Mouse (Mus musculus) common myeloid progenitor, adult 5-6 weeks (primary cell): ENCODE results near the gene Hhip. TPM values are rescaled to one million over a fixed set of nuclear protein-coding genes. Genes with fewer than 3 reads are reported as not detected.

Experiments
- ATAC-seq: replicated peaks from 2 replicates; pipeline ENCODE4 v1.8.0; 2016; ENCODE audit warnings: low read depth, mild to moderate bottlenecking, moderate TSS enrichment, inconsistent platforms; ENCODE audit not compliant: poor library complexity, severe bottlenecking
- total RNA-seq: library from RNA; stranded (forward); fragments of 200-1000, 187-1606 nt; gene quantifications from 2 replicates; pipeline ENCODE4 v1.2.3, GENCODE M21; 2017

Hhip gene
- total RNA-seq: not detected in 2 replicates

DNA sequence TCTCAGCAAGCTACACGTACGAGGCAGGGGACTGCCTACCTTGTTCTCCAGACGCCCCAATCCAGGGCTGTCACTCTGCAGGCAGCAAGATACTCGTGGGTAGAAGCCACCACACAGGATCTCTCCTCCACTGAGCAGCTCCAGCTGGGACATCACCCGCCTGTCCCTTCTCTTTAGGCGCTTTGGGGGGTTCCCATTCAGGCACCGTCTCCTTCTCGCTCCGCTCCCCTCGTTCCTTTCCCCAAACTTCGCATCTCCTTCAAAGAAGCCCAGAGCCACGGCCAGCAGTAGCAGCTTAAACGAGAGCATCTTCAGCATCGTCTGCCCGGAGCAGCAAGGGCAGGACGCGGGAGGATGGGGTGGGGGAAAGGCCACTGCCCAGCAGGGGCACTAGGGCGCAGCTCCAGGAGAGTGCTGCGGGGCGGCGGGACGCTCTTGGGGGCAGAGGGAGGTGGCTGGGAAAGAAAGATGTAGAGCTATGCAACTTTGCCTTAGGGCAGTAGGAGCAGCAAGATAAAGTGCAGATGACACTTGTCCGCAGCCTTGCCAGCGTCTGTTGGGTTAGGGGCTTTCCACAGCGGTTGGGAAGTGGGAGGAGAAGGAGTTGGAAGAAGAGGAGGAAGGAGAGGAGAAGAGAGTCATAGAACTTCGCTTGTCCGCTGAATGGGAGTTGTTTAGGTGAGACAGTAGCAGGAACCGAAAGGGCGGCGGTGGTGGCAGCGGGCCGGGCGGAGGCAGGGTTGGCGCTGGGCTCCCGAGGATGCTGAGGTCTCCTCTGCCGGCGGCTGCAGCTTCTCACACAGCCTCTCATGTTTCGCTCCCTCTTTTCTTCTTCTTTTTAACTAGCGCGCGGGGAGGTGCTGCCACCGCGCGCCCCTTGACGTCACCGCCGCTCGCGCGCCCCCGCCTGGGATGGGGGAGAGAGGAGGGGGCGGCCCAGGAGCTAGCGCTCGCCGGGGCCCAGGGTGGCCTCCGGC lies at the start of gene Hhip:
Gene Hhip, minus strand, starts transcription at position 809 of the 977 bp plus-strand sequence.
- ATAC-seq: peak; percentile 74

DNA sequence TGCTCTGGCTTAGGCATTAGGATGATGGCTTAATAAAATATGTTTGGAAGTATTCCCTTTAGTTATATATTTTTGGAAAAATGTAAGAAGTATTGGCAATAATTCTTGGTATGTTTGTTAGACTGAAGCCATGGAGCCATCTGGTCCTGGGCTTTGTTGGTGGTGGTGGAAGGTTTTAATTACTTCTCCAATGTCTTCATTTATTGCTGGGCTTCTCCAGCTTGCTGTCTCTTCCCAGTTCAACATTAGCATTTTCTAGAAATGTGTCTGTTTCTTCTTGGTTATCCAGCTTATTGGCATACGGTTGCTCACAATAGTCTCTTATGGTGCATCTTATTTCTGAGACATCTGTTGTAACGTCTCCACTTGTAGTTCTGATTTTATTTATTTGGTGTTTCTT lies 29.2 kb upstream of the Hhip start:
- ATAC-seq: no peak

GRCm38 (mm10) chr8:80058193-80058592 lies 387 bp upstream of the Hhip start:
- ATAC-seq: no peak

- no peak for ATAC-seq
Observed at GRCm38 (mm10) chr8:80056331-80057070, 1.3 kb downstream of the Hhip start.

GRCm38 (mm10) chr8:80055777-80056176 lies 2.0 kb downstream of the Hhip start:
- no peak for ATAC-seq

DNA sequence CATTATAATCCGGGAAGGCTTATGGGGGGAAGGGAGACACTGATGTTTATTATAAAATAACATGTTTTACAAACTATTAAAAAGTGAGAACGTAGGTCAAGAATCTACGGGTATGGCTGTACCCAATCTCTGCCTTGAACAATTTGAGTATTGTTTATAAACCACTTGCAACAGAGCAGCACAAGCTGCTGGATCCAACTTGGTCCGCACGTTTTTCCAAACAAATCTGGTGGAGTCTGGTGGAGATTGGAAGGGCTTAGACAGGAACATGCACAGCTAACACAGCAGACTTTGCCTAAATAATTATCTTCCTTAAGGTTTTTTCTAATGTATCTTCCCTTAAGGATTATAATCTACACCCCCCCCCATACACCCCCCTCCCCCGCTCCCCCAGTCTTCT lies 2.7 kb downstream of the Hhip start:
- ATAC-seq: no peak

- ATAC-seq: no peak
Observed at GRCm38 (mm10) chr8:80054216-80054615, 3.6 kb downstream of the Hhip start.

GRCm38 (mm10) chr8:80052838-80053237 lies 5.0 kb downstream of the Hhip start:
- no peak for ATAC-seq

- peak; percentile 16 for ATAC-seq
Observed at GRCm38 (mm10) chr8:80051494-80051893, 6.3 kb downstream of the Hhip start.

DNA sequence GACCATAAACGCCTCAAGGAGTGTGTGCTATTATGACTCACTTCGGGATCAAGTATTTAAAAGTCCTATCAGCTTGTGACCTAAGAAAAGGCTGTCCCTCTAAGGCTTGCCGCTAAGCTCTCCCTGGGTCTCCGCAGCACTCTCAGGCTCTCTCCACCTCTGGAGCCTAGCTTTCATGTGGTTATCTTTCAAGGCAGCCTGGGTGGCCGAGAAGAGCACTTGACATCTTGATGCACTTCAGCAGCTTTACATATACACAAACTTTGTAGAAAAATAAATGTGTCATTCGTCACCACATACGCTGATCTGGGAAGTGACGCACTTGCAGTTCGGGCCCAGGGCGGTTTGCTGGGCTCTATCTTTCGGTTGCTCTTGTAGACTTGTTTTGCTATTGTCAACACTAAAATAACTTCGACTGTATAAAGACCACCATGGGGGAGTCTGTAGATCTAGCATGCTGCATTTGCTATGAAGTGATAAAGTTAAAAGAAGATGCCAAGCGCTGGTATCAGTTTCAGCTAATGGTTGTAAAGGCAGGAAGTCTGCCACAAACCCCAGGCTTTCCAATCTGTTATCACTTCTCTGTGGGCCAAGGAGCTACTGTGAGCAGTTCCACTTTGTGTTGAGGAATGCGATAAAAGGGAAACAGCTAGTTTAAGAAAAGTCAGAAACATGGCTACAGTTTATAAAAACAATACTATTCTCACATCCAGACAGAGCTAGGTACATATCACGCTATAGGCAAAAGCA lies 8.4 kb downstream of the Hhip start:
- peak; percentile 76 for ATAC-seq

DNA sequence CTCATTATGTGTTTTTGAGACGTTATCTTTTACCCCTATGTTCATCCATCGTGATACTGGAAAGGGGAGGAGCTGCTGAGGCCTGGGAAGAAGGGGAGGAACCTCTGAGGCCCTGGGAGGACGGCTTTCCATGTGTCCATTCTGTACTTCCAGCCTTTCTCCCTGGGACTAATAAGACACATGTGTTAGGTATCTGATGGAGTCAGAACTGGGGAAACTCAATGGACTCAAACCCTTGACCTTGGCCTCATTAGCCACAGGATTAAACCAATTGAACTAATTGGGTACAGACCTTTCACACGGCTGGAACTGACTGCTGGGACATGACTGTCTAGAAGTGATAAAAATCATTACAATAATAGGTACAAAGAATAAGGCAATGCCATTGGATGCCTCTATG lies 9.6 kb downstream of the Hhip start:
- no peak for ATAC-seq

DNA sequence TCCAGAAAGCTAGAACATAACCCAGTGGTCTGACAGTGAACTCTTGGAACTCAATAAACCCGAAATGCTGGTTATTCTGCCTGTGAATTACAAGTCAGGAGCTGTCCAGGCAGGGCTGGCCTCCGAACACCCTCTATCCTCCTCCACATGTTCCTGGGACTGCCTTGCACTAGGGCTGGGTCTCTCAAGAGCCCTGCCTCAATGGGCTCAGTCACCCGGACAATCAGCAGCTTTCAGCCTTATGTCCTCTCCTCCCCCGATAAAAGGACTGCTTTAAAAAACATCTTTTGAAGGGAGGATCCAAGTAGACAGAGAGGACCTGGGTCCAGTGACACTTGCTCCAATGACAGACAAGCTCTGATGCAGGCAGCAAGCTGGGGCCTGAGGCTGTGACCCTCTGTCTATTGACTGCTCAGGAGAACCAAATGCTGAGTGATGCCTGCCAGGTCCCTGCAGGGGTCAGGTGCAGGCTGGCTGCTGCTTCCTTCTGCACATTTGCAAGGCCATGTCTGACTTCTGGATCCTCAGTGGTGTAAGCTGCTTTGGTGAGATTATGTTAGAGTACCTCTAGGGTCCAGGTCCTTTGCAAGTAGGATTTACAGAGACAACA lies 20.1 kb downstream of the Hhip start:
- ATAC-seq: no peak

DNA sequence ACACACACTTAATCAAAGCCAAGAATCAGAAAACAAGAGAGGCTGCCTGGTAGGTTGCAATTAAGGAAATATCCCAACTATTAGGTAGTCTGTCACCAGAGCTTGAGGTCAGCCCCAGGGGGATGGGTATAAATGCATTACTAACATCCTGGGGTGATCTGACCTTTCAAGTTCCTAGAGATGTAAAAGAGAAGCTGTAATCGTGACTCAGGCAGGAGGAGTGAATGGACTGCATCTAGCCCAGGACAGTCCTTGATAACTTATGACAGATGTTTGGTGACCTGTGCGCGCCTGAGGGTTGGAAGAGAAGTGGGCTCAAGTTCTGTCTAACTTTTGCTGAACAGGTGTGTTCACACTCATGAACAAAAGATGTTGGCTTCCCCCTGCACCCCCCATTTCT lies 25.2 kb downstream of the Hhip start:
- no peak for ATAC-seq

DNA sequence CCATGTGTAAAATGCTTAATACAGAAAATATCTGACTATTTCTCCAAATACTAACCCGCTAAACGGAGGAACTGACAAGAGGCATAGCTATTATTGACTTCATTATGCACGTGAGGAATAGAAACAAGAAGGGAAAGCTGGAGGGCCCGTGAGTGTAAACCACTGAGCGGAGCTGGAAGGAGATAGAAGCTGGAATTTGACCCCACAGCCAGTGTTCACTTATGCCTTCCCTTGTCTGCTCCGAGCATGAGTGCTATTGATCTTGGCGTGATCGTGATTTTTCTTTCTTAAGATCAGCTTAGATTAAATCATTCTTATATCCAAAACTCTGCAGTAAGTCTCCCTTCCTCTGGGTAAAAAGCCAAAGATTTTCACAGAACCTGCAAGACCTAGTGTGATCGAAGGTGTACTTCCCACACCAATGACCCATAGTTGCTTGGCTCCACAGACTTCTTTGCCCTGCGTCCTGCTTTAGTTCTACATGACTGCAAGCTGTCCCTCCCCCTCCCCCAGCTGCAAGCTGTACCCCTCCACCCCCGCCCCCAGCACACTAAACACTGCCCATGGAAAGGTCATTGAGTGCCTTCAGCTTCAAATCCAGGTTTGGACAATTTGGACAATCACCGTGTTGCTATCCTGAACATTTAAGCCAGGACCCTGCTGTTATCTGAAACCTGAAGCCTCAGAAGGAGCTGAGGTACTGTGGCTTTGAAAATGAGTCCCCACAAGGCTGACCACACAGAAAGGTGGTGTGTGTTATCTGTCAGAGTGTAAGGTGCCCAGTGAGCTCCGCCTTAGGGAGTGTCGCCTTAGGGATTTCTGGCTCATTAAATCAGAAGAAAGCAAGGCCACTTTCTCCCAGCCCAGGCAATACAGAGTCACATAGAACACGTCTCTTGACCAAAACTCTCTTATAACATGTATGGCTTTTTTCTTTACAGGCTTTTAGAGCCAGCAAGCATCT lies 26.2 kb downstream of the Hhip start:
- no peak for ATAC-seq

DNA sequence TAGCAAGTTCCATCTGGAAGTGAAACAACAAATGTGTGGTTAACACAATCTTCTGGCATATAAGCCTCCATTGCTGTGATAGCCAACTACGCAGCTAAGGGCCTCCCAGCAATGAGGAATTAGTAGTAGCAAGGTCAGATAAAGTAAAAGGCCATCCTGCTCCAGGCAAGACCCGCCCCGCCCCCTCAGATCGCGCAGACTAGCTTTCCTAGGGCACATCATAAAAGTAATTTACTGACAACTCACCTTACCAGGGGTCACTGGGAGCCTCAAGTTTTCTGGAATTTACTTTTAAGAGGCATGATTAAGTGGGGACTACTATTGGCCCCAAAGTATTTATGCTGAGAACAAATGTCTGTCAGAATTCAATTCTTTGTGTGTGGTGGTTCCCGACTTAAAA lies 28.2 kb downstream of the Hhip start:
- no peak for ATAC-seq

DNA sequence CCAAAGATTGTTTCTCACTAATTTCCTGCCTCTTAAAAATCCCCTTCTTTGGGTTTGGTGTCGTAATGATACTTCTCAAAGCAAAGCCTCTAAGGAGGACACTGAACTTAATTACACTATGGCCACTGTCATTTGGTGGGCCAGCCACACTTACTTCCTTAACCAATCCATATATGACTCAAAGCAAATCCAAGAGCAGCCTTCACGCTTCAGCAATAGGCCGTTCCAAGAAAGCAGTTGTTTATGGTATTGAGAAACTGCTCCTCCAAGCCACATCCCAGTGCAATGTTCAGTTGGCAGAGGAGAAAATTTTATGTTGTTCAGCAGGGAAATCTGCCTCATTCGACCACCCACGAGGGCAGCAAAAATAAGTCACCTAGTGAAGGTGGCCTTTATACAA lies 37.3 kb downstream of the Hhip start:
- no peak for ATAC-seq

DNA sequence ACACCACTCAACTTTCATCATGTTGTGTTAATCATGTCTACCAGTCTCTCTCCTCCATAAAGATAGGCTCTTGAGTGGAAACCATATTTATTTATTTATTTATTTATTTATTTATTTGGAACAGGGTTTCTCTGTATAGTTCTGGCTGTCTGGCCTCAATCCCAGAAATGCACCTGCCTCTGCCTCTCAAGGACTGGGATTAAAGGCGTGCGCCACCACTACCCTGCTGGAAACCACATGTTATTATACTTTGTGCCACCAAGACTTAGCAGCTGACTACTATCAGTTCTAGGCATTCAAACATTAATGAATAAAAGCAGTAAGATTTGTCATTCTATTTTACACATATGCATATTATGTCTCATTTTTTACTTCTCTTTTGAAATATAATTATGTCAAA lies 42.0 kb downstream of the Hhip start:
- ATAC-seq: no peak

- no peak for ATAC-seq
Observed at GRCm38 (mm10) chr8:80004421-80004820, 53.4 kb downstream of the Hhip start.

GRCm38 (mm10) chr8:80002313-80002712 lies 55.5 kb downstream of the Hhip start:
- no peak for ATAC-seq
